Mouse (Mus musculus) kidney, adult 9 months (tissue): ENCODE data around the gene Serinc1.

ENCODE experiments used
- DNase-seq: peaks from one replicate; pipeline ENCODE4 v3.0.0; 2022

The Serinc1 gene

GRCm38 (mm10) chr10:57481717-57482116 is 50.6 kb downstream of the Serinc1 start:
- DNase-seq = no peak

GRCm38 (mm10) chr10:57477121-57477843 is 55.0 kb downstream of the Serinc1 start:
- no peak for DNase-seq
